20 mouse cellular contexts compared by ENCODE assay signal in genomic region chr3:141782553-141782952, GRCm38 (mm10).
DNase-seq lines count a peak whose midpoint lies in the region; ATAC-seq lines count a peak whose summit lies in the region.
"Had no signal": no experiment of that assay in that cellular context is flagged by ENCODE, and none has a peak within 500 bp of the region (broad histone marks: within the 10 kb centered on the region; RNA-seq: fewer than 3 reads in every experiment).

No protein-coding gene starts in this region.

- no peaks in the 10 kb centered on the region for H3K9me3 ChIP-seq in kidney, embryonic 15.5 days (replicated peaks)
- H3K9me3 ChIP-seq in embryonic facial prominence, embryonic 10.5 days: no peaks in the 10 kb centered on the region
- H3K9me3 ChIP-seq: embryonic facial prominence, embryonic 12.5 days; heart, embryonic 10.5 days; hindbrain, embryonic 13.5 days had no signal

- peak; percentile 22 for DNase-seq in cerebellum, adult 9-11 months
- no peak for DNase-seq in cerebellum, adult 18-20 months
- peak; percentile 9 for DNase-seq in kidney, adult 8-10 months
- DNase-seq in kidney, postnatal 25 days: no peak
- peak; percentile 17 to 26 for DNase-seq in kidney, postnatal 36 days
- no peak for DNase-seq in embryonic facial prominence, embryonic 10.5 days (ENCODE audit: low spot score)
- no peak for DNase-seq in left cerebral cortex, adult 11 months (ENCODE audit: low spot score)
- DNase-seq: adrenal gland, adult 8-10 months; adrenal gland, postnatal 36 days; cerebellum, postnatal 10 days; embryo, embryonic 11 days; gastrocnemius, postnatal 10 days; heart, adult 18-20 months; heart, postnatal 10 days had no signal

- no peak overlapping the region for H3K9ac ChIP-seq in kidney, embryonic 15.5 days
- H3K9ac ChIP-seq: embryonic facial prominence, embryonic 12.5 days; hindbrain, embryonic 13.5 days had no signal

- ATAC-seq in kidney, embryonic 15.5 days (replicated peaks; ENCODE audit: low FRiP score): peak; percentile 59; the same call in 1 of the 2 replicates
- ATAC-seq: forebrain, embryonic 16.5 days; hindbrain, postnatal 0 days had no signal

- H3K4me3 ChIP-seq in kidney, embryonic 15.5 days (replicated peaks): no peak overlapping the region
- no peak overlapping the region for H3K4me3 ChIP-seq in embryonic facial prominence, embryonic 10.5 days
- H3K4me3 ChIP-seq: embryonic facial prominence, embryonic 12.5 days; heart, embryonic 10.5 days; hindbrain, embryonic 13.5 days had no signal

- no peaks in the 10 kb centered on the region for H3K27me3 ChIP-seq in kidney, embryonic 15.5 days
- H3K27me3 ChIP-seq in embryonic facial prominence, embryonic 10.5 days (replicated peaks; ENCODE audit: low read depth, poor library complexity, severe bottlenecking): no peaks in the 10 kb centered on the region
- H3K27me3 ChIP-seq: embryonic facial prominence, embryonic 12.5 days; hindbrain, embryonic 13.5 days had no signal

- H3K36me3 ChIP-seq in kidney, embryonic 15.5 days: no peaks in the 10 kb centered on the region
- no peaks in the 10 kb centered on the region for H3K36me3 ChIP-seq in embryonic facial prominence, embryonic 10.5 days (replicated peaks)
- H3K36me3 ChIP-seq: embryonic facial prominence, embryonic 12.5 days; heart, embryonic 10.5 days; hindbrain, embryonic 13.5 days had no signal

- no peak overlapping the region for H3K4me2 ChIP-seq in kidney, embryonic 15.5 days
- H3K4me2 ChIP-seq: embryonic facial prominence, embryonic 12.5 days; hindbrain, embryonic 13.5 days had no signal

- H3K27ac ChIP-seq in kidney, embryonic 15.5 days: no peak overlapping the region
- no peak overlapping the region for H3K27ac ChIP-seq in embryonic facial prominence, embryonic 10.5 days (replicated peaks)
- H3K27ac ChIP-seq: embryonic facial prominence, embryonic 12.5 days; heart, embryonic 10.5 days; hindbrain, embryonic 13.5 days; hindbrain, postnatal 0 days had no signal

- WGBS in kidney, embryonic 15.5 days: 62% methylated on average over 4 of the region's 4 CpGs
- 86% methylated on average over 4 of the region's 4 CpGs for WGBS in embryonic facial prominence, embryonic 10.5 days

- peaks cover 6% of the 10 kb centered on the region; the same call in 1 of the 2 replicates for H3K4me1 ChIP-seq in kidney, embryonic 15.5 days
- peaks cover 12% of the 10 kb centered on the region for H3K4me1 ChIP-seq in embryonic facial prominence, embryonic 10.5 days
- H3K4me1 ChIP-seq: heart, embryonic 10.5 days had no signal

Comparison
In these comparisons a context has a peak if more than half of its experiments do, and no peak if none do; other contexts are left out.
1. DNase-seq: peak in cerebellum, adult 9-11 months (single experiment), kidney, adult 8-10 months (2 of 2) and kidney, postnatal 36 days (2 of 2); none in cerebellum, adult 18-20 months (0 of 2), kidney, postnatal 25 days (0 of 2), embryonic facial prominence, embryonic 10.5 days (single experiment) and left cerebral cortex, adult 11 months (single experiment).